Mouse (Mus musculus): ENCODE results near the gene Tmem41a. TPM values are rescaled to one million over a fixed set of nuclear protein-coding genes. Genes with fewer than 3 reads are reported as not detected.

Gene Tmem41a
- polyA plus RNA-seq, 1 experiment from 2014 or later = 50.9 TPM

- no peak for DNase-seq (ENCODE audit: low spot score)
- Histone ChIP-seq H3K27me3 (replicated peaks; ENCODE audit: control insufficient read depth, insufficient read depth, low read length) (no peaks in the 10 kb centered on the region), H3K4me1 (replicated peaks; ENCODE audit: control insufficient read depth, insufficient read depth, low read length) (no peaks in the 10 kb centered on the region), H3K36me3 (ENCODE audit: control insufficient read depth, insufficient read depth, low read length) (no peaks in the 10 kb centered on the region), H3K9ac (ENCODE audit: low read depth, low read length) (no peak overlapping the region), H3K4me2 (no peak overlapping the region), H3K27ac (ENCODE audit: low read depth, low read length) (no peak overlapping the region), H3K4me3 (ENCODE audit: low read depth, low read length) (no peak overlapping the region), H3K9me3 (ENCODE audit: control insufficient read depth, low read length) (no peaks in the 10 kb centered on the region)
- no peak for ATAC-seq (replicated peaks; ENCODE audit: low FRiP score)
- WGBS = 63% methylated on average over 2 of the region's 2 CpGs
Observed at GRCm38 (mm10) chr16:21887601-21888000, 59.8 kb downstream of the Tmem41a start.

Other genes starting within 250 kb of the Tmem41a start
- gene Ehhadh, start 159.7 kb downstream of the Tmem41a start, polyA plus RNA-seq (2014; fragmentation: Nextera tagmentation; extraction: Ambion mirVana) = 5.3 and 6.7 TPM in 2 replicates
- 0.55 and 0.59 TPM in 2 replicates for gene Map3k13, start 153.2 kb downstream of the Tmem41a start, polyA plus RNA-seq (2014; fragmentation: Nextera tagmentation; extraction: Ambion mirVana)
- gene Liph, start 48.1 kb upstream of the Tmem41a start, polyA plus RNA-seq (2014; fragmentation: Nextera tagmentation; extraction: Ambion mirVana) = 1.5 and 2.3 TPM in 2 replicates
- 65.1 and 70.5 TPM in 2 replicates for gene Senp2, start 61.9 kb upstream of the Tmem41a start, polyA plus RNA-seq (2014; fragmentation: Nextera tagmentation; extraction: Ambion mirVana)
- gene Igf2bp2, start 215.7 kb upstream of the Tmem41a start, polyA plus RNA-seq (2014; fragmentation: Nextera tagmentation; extraction: Ambion mirVana) = 75.1 and 77.1 TPM in 2 replicates

All from liver, embryonic 11.5 days (tissue).